Mouse (Mus musculus) ovary, adult 10 weeks (tissue): ENCODE measurements around the gene Hoxb2. TPM values are rescaled to one million over a fixed set of nuclear protein-coding genes. Genes with fewer than 3 reads are reported as not detected.

Experiments used
- polyA plus RNA-seq: library from polyadenylated mRNA; stranded (reverse); fragments of 350-450 nt; fragmentation: Illumina TruSeq; extraction: RNeasy Lipid Tissue Mini Kit (QIAGEN cat#74804); gene quantifications from one replicate; pipeline ENCODE4 v1.2.3, GENCODE M21; 2014

The Hoxb2 gene
- polyA plus RNA-seq, result 4.2 TPM

DNA sequence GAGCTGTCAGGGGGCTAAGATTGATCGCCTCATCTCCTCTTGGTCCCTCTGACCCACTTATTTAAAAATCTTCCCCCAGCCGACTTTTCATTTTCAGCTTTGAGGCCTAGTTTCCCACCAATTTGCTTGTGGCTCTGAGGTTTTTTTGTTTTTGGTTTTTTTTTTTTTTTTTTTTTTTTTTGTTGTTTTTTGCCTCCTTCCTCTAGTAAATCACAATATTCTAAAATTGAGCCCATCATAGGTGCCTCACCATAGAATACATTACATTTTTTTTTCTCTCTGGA is at the start of gene Hoxb2:
Hoxb2 (plus strand) TSS at position 185 of the 284 bp plus-strand sequence.

DNA sequence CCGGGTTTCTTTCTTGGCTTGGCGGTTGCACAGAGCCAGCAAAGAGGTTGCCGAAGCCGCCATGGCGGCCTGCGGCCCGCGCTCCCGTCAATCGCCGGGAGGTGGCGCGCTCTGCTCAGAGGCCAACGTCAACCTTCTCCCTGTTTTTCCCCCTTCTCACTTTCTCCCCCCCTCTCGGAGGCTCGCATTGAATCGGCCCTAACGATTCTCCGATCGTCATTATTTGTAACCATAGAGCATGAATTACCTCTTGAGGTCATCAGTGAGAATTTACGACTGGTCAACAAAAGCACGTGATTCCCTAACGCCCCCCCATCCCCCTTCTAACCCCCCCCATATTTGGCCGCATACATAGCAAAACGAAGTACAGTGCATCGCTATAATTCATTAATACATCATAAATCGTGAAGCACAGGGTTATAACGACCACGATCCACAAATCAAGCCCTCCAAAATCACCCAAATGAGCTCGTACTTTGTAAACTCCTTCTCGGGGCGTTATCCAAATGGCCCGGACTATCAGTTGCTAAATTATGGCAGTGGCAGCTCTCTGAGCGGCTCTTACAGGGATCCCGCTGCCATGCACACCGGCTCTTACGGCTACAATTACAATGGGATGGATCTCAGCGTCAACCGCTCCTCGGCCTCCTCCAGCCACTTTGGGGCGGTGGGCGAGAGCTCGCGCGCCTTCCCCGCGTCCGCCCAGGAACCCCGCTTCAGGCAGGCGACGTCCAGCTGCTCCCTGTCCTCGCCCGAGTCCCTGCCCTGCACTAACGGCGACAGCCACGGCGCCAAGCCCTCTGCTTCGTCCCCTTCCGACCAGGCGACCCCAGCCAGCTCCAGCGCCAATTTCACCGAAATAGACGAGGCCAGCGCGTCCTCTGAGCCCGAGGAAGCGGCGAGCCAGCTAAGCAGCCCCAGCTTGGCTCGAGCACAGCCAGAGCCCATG is 46.9 kb upstream of the Hoxb2 start, which contains the start of gene Hoxb5:
Hoxb5 (plus strand) TSS at position 186 of the 949 bp plus-strand sequence.

DNA sequence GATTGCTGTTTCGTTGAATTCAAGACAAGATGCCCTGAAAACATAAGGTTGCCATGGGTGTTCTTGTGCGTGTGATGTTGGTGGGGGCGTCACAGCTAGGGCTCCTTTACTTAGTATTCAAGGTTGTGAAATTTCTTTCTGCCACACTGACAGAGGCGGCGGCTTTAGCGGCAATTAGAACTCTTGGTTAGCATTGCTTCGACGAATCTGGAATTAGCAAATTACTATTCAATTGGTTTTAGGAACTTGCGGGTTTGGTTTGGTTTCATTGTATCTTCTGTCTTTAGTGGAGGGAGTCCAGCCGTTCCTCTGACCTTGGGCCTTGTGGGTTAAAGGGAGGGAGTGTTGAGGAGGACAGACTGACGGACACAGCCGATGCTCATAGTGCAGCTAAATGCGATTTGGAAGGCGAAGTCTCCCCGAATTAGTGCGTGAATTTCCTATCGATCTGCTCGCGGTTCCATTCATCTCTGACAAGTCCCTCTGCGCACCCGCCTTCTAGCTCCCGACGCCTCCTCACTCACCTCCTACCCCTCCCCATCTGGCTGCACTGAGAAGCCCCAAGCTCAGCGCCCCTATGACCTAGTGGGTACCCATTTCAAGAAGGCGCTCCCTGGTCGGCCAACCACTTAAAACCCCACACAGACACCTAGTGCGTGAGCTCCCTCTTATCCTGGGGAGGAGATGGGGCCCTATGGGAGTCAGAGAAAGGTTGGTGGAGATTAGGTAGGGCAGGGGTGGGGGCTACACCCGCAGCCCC is 32.5 kb upstream of the Hoxb2 start, which contains the start of gene Hoxb4:
Hoxb4 (plus strand) TSS at position 660 of the 760 bp plus-strand sequence.

DNA sequence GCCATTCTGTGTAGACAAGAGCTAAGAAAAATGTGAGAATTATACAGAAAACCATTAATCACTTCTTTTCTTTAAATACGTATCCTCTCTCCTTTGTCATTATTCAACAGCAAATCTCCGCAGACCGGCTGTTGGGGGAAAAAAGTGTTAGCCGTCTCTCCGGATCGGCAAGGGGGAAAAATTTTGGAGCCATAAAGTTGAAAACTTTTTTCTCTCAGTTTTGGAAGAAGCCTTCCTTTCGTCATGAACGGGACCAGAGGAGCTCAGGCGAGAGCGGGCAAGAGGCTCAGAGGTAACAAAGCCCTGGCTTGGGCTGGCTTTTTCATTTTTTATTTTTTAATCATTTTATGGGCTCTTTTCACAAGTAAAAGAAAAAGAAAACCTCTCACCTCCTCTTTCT is 27.2 kb upstream of the Hoxb2 start, which contains the start of gene Hoxb3:
Hoxb3 (plus strand) TSS at position 173 of the 400 bp plus-strand sequence.

DNA sequence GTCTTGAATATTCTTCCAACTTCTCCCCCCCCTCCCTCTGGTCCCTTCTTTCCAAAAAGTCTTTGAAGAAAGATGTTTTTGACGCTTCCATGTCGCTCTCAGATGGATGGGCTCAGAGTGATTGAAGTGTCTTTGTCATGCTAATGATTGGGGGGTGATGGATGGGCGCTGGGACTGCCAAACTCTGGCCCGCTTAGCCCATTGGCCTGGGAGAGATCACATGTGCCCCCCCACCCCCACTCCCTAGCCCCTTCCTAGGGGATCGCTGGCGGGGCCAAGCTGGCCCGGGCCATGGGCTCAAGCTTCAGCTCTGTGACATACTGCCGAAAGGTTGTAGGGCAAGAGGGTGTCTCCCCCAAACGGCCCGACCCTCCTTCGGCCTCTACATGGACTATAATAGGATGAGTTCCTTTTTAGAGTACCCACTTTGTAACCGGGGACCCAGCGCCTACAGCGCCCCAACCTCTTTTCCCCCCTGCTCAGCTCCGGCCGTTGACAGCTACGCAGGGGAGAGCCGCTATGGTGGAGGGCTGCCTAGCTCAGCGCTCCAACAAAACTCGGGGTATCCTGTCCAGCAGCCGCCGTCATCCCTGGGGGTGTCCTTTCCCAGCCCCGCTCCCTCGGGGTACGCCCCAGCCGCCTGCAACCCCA is 15.2 kb downstream of the Hoxb2 start, which contains the start of gene Hoxb1:
Hoxb1 (plus strand) TSS at position 312 of the 651 bp plus-strand sequence.

Other genes with a start within 250 kb of the Hoxb2 start
- gene Calcoco2, start 238.6 kb upstream of the Hoxb2 start, polyA plus RNA-seq, result 0.57 TPM
- not detected for gene Ttll6, start 216.7 kb upstream of the Hoxb2 start, polyA plus RNA-seq
- gene Hoxb13, start 156.2 kb upstream of the Hoxb2 start, polyA plus RNA-seq, result not detected
- 5.0 TPM for gene Hoxb9, start 79.1 kb upstream of the Hoxb2 start, polyA plus RNA-seq
- 0.77 TPM for gene Hoxb8, start 68.6 kb upstream of the Hoxb2 start, polyA plus RNA-seq
- 13.3 TPM for gene Hoxb7, start 63.9 kb upstream of the Hoxb2 start, polyA plus RNA-seq
- 1.7 TPM for gene Hoxb6, start 58.0 kb upstream of the Hoxb2 start, polyA plus RNA-seq
- gene Hoxb5, start 47.2 kb upstream of the Hoxb2 start, polyA plus RNA-seq, result 1.2 TPM
- 3.1 TPM for gene Hoxb4, start 32.3 kb upstream of the Hoxb2 start, polyA plus RNA-seq
- 5.7 TPM for gene Hoxb3, start 27.2 kb upstream of the Hoxb2 start, polyA plus RNA-seq
- gene Hoxb1, start 15.2 kb downstream of the Hoxb2 start, polyA plus RNA-seq, result not detected
- 5.3 TPM for gene Skap1, start 114.1 kb downstream of the Hoxb2 start, polyA plus RNA-seq